Mouse (Mus musculus) thymus, adult 2 months (tissue): ENCODE measurements around the gene Lcmt1. TPM values are rescaled to one million over a fixed set of nuclear protein-coding genes. Genes with fewer than 3 reads are reported as not detected.

ENCODE experiments used
- DNase-seq: peaks from one replicate; pipeline ENCODE4 v3.0.0; 2021
- H3K27ac ChIP-seq: fragments of 200-500 bp; 2 replicates; pipeline ENCODE4 v1.5.1; 2012; ENCODE audit warnings: low read length, control low read depth; ENCODE audit not compliant: control insufficient read depth, insufficient read depth
- H3K27me3 ChIP-seq: fragments of 200-500 bp; 2 replicates; pipeline ENCODE4 v1.6.1; 2012; ENCODE audit warnings: mild to moderate bottlenecking, low read length, moderate library complexity, mixed read lengths; ENCODE audit not compliant: control insufficient read depth, insufficient read depth
- H3K36me3 ChIP-seq: fragments of 200-500 bp; 2 replicates; pipeline ENCODE4 v1.6.1; 2012; ENCODE audit warnings: mild to moderate bottlenecking, low read length, moderate library complexity; ENCODE audit not compliant: control insufficient read depth, insufficient read depth
- H3K4me1 ChIP-seq: fragments of 200-500 bp; replicated peaks from 2 replicates; pipeline ENCODE4 v1.6.1; 2012; ENCODE audit warnings: low read length; ENCODE audit not compliant: control insufficient read depth, insufficient read depth
- H3K4me3 ChIP-seq: fragments of 200-500 bp; 2 replicates; pipeline ENCODE4 v1.5.1; 2012; ENCODE audit warnings: mild to moderate bottlenecking, low read length, control low read depth, moderate library complexity; ENCODE audit not compliant: control insufficient read depth, insufficient read depth
- CTCF ChIP-seq: fragments of 200-500 bp; IDR thresholded peaks from 2 replicates; pipeline ENCODE4 v1.5.1; 2012; ENCODE audit warnings: mild to moderate bottlenecking, control low read depth, low read length, moderate library complexity, borderline replicate concordance; ENCODE audit not compliant: control insufficient read depth, poor library complexity, insufficient read depth; ENCODE audit errors: extremely low read depth
- POLR2A ChIP-seq: fragments of 200-500 bp; IDR thresholded peaks from 2 replicates; pipeline ENCODE4 v1.6.1; 2012; ENCODE audit warnings: mild to moderate bottlenecking, low read length, control low read depth, moderate library complexity; ENCODE audit not compliant: control insufficient read depth, poor library complexity, insufficient read depth; ENCODE audit errors: extremely low read depth
- WGBS: fragments of 180-500 bp; shearing (Covaris S2); methylation state at CpG from one replicate; pipeline ENCODE4 v1.1.7; 2018; 5-methylcytosine and 5-hydroxymethylcytosine counted together
- polyA plus RNA-seq: library from polyadenylated mRNA; depleted of rRNA; stranded (reverse); fragments of >200 nt; gene quantifications from 2 replicates; pipeline ENCODE4 v1.2.3, GENCODE M21; 2012; rRNA removed

Lcmt1 gene
- 30.9 and 31.9 TPM in 2 replicates for polyA plus RNA-seq

DNA sequence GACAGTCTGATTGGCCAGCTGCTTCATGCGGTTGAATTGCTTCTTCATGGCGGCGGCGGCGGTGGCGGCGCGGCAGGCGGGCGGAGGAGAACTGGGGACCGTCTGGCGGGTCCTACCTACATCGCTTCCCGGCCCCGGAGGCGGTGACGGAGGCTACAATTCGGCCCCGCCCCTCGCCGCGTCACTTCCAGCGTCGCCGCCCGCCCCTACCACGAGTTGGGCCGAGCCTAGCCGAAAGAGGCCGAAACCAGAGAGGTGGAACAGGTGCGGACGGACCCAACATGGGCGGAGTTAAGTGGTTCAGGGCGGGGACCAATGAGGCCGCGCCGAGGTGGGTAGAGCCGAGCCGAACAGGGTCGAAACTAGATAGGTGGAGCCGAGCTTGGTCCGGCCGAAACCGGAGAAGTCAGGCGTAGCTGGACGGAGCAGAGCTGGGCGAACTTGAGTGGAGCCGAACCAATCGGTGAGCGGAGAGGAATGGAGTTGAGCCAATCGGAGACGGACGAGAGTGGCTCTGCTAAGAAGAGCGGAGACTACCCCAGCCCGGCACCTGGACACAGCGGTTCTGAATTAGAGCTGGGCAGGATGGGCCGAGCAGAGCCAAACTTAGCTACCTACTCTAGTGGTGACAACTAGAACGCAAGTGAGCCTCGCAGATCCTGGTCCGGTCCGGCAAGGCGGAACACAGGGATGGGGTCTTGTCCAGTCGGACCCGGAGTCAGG lies at the start of gene Lcmt1, which contains the start of gene Arhgap17:
Gene Lcmt1 (plus strand): TSS at position 26 of the 723 bp plus-strand sequence.
Gene Arhgap17 (minus strand): TSS at position 157 of the 723 bp plus-strand sequence.
- Histone ChIP-seq H3K4me3 (peak within 1 kb of the TSS; percentile 92), H3K27ac (no peak within 1 kb of the TSS; the same call in 1 of the 2 replicates), H3K36me3 (no peaks in the 10 kb centered on the region), H3K4me1 (peaks cover 24% of the 10 kb centered on the region), H3K27me3 (no peaks in the 10 kb centered on the region)
- WGBS: 2% methylated on average over 64 of the region's 64 CpGs
- TF ChIP-seq POLR2A: peak; percentile 39; the same call in 1 of the 2 replicates
- 0 out of 2 replicates have a peak, but pooled peaks have one; percentile 9 for TF ChIP-seq CTCF
- peak; percentile 99 for DNase-seq

- 39% methylated on average over 13 of the region's 13 CpGs for WGBS
- 0 out of 2 replicates have a peak, but pooled peaks have one; percentile 0 for TF ChIP-seq POLR2A
- TF ChIP-seq CTCF: no peak
- DNase-seq: peak; percentile 9
- Histone ChIP-seq H3K27ac (no peak overlapping the region), H3K36me3 (peaks cover 9% of the 10 kb centered on the region), H3K27me3 (no peaks in the 10 kb centered on the region; the same call in 1 of the 2 replicates), H3K4me1 (peaks cover 5% of the 10 kb centered on the region), H3K4me3 (no peak overlapping the region)
These were observed 47.0 kb upstream of the Lcmt1 start for GRCm38 (mm10) chr7:123322452-123323121.

DNA sequence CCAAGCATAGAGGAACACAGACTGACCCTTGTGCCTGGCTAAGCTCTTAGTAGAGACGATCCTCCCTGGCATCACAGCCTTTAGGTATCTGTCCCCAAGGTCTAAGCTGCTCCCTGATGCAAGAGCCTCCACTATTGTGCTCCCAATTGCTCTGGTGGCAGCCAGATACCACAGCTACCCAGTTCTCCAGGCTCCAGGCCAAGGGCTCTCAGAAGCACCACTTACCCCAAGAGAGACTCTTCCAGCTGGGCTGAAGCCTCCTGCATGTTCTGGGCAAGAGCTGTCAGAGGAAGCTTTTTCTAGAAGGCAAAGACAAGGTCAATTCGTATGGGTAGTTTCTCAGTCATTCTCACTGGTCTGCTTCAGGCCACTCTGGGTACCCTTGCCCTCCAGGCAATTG lies 46.2 kb upstream of the Lcmt1 start:
- Histone ChIP-seq H3K27ac (no peak overlapping the region), H3K27me3 (no peaks in the 10 kb centered on the region; the same call in 1 of the 2 replicates), H3K36me3 (peaks cover 7% of the 10 kb centered on the region), H3K4me1 (peaks cover 5% of the 10 kb centered on the region), H3K4me3 (no peak overlapping the region)
- TF ChIP-seq CTCF (no peak), POLR2A (no peak)
- 98% methylated on average over 2 of the region's 2 CpGs for WGBS
- DNase-seq: no peak

DNA sequence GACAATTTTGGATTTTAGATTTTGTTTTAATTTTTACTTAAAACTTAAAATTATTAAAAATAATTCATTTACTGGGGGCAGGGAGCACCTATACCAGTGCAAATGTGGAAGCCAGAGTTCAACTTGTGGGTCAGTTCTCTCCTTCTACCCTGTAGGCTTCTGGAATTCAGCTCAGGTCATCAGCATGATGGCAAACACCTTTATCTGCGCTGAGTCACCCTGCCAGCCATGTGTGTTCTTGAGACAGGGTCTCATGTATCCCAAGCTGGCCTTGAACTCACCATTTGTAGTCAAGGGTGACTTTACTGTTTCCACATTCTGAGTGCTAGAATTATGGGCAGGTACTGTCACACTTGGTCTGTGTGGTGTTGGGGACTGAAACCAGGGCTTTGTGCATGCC lies 45.5 kb upstream of the Lcmt1 start:
- H3K27me3 ChIP-seq: no peaks in the 10 kb centered on the region; the same call in 1 of the 2 replicates
- H3K4me1 ChIP-seq: peaks cover 5% of the 10 kb centered on the region
- H3K36me3 ChIP-seq: peaks cover 3% of the 10 kb centered on the region
- WGBS: 97% methylated on average over 1 of the region's 1 CpGs
- H3K27ac ChIP-seq: no peak overlapping the region
- no peak for TF ChIP-seq CTCF
- TF ChIP-seq POLR2A: no peak
- no peak for DNase-seq
- H3K4me3 ChIP-seq: no peak overlapping the region

- 98% methylated on average over 5 of the region's 5 CpGs for WGBS
- H3K36me3 ChIP-seq: peaks cover 3% of the 10 kb centered on the region
- no peaks in the 10 kb centered on the region; the same call in 1 of the 2 replicates for H3K27me3 ChIP-seq
- TF ChIP-seq POLR2A (no peak), CTCF (no peak)
- H3K4me3 ChIP-seq: no peak overlapping the region
- peaks cover 5% of the 10 kb centered on the region for H3K4me1 ChIP-seq
- no peak overlapping the region for H3K27ac ChIP-seq
- no peak for DNase-seq
These were observed 43.5 kb upstream of the Lcmt1 start for GRCm38 (mm10) chr7:123326062-123326461.

- Histone ChIP-seq H3K27me3 (no peaks in the 10 kb centered on the region; the same call in 1 of the 2 replicates), H3K4me1 (peaks cover 5% of the 10 kb centered on the region), H3K36me3 (no peaks in the 10 kb centered on the region; the same call in 1 of the 2 replicates), H3K4me3 (no peak overlapping the region), H3K27ac (no peak overlapping the region)
- DNase-seq: no peak
- 89% methylated on average over 4 of the region's 4 CpGs for WGBS
- TF ChIP-seq POLR2A: no peak
- TF ChIP-seq CTCF: no peak
These were observed 42.7 kb upstream of the Lcmt1 start for GRCm38 (mm10) chr7:123326901-123327300.
